Mouse (Mus musculus) lung, postnatal 0 days (tissue): Measurements from ENCODE around the gene Cyth3.

Source experiments
- CTCF ChIP-seq: IDR thresholded peaks from 2 replicates; pipeline ENCODE4 v1.5.1; 2016; ENCODE audit warnings: antibody characterized with exemption, mild to moderate bottlenecking
- EP300 ChIP-seq: IDR thresholded peaks from 2 replicates; pipeline ENCODE4 v1.6.1; 2016; ENCODE audit warnings: antibody characterized with exemption, mild to moderate bottlenecking, control low read depth

GRCm38 (mm10) chr5:143731483-143732112, 109.4 kb downstream of the Cyth3 start:
- TF ChIP-seq CTCF = no peak
- TF ChIP-seq EP300 = no peak
